Mouse (Mus musculus) forelimb bud, embryonic 11.5 days (tissue): ENCODE measurements around the gene Col9a3.

ENCODE experiments used
- DNase-seq: peaks from one replicate; pipeline ENCODE4 v3.0.0-alpha.2; 2012; ENCODE audit warnings: low read depth, low spot score

Col9a3 gene

DNA sequence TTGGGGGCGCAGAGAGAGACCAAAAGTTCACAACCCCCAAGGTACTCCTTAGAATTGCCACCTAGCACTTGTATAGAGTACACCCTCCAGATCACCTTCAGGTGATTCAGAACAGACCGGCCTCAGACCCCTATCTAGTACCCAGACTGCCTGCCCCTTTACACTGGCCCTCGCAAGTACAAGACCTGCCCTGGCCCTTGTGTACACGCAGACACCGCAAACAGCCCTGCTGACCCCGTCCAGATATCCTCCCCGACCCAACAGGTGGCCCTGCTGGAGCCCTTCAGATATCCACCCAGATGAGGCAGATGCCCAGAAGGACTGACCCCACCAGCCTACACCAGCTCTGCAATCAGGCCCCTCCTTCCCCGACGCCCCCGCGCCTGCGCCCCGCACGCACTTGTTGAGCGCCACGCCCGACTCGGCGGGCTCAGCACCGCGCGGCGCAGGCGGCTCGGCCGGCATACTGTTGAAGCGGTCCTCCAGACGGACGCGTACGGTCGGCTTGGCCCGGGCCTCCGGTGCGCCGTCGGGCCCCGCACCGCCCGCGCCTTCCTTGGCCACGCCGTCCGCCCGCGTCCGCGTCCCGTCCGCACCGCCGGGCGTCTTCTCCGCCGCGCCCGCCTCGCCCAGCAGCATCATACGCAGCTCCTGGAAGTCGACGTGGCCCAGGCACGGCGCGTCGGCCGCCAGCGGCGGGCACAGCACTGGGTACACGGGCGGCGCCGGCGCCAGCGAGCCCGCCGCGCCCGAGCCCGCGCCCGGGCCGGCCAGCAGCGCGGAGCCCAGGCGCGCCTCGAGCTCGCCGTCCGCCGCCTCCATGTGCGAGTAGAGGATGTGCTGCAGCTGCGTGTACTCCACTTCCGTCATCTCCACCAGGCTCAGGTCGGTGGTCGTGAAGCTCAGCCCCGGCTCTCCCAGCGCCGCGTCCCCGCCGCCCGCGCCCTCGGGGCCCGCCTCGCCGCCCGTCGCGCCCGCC, 44.3 kb downstream of the Col9a3 start:
- no peak for DNase-seq

DNA sequence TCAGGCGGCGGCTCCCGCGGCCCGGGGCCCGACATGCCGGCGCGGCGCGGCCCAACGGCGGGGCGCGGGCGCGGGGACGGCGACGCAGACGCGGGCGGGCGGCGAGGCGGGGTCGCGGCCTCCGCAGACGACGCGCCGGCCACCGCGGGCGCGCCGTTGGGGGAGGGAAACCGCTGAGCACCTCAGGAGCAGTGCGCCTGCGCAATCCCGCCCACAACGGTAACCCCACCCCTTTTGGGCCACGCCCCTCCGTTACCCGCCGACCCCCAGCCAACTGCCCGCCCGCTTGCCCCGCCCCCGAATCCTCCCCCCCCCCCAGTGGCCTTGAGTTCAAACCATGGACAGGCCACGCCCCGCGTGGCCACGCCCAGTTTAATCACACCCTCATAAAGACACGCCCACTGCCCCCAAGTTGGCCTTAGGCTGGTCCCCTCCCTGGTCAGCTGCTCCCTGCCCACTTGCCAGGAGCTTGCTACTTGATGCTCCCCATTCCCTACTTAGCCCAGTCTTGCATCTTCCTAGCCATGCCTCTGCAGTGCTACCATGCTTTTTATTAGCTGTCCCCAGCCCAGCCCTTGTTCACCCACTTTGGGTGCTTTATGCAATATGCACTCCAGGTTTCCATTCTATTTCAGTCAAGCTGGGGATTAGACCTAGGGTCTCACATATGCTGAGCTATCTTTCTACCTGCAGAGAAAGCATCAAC, 45.1 kb downstream of the Col9a3 start, which contains the start of gene Tcfl5:
Gene Tcfl5, minus strand, starts transcription at position 154 of the 706 bp plus-strand sequence.
- no peak for DNase-seq

DNA sequence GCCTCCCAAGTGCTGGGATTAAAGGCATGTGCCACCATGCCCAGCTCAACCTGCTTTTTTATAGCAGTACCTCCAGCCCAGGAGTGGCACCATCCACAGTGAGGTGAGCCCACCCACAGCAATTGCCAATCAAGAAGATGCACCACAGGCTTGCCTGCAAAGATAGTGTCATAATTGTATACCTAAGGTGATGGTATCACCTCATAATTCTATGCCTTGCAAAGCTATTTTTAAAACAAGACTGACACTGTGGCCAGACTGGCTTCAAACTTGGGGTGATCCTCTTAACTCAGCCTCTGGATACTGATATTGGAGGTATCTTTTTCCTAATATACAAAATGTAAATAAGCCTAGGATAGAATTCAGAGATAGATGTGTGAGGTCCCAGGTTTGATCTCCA, 46.0 kb downstream of the Col9a3 start:
- no peak for DNase-seq

DNA sequence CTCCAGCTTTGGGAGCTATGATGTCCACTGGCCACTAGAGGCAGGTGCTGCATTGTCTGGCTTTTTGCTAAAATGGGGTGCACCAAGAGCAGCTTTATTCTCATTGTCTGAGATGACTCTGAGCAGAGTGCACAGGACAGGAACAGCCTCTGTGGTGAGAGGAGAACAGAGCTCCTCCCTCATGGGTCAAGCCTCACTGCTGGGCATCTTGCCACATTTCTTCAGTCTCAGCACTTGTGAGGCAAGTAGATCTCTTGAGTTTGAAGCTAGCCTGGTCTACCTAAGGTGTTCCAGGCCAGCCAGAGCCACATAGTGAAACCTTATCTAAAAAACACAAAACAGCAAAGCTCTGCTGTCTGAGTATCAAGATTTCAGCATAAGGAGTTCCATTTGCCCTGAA, 49.3 kb downstream of the Col9a3 start:
- no peak for DNase-seq

DNA sequence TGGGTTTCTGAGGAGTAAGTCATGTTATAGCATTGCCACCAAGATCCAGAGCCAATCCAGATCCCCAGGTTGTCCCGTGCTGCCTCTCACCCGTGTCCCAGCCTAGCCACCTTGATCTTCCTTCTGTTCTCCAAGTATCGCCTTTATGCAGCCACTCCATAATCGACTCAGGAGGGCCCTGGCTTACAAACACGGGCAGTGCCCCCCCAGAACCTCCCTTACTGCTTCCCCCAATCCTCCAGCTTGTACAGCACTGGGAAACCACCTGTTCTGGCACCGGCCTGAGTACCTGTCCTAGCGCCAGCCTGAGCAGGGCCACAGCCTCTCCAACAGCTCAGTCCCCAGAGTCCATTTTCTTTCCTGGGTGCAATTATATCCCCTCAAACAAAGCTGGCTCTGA, 57.1 kb downstream of the Col9a3 start:
- DNase-seq: no peak

DNA sequence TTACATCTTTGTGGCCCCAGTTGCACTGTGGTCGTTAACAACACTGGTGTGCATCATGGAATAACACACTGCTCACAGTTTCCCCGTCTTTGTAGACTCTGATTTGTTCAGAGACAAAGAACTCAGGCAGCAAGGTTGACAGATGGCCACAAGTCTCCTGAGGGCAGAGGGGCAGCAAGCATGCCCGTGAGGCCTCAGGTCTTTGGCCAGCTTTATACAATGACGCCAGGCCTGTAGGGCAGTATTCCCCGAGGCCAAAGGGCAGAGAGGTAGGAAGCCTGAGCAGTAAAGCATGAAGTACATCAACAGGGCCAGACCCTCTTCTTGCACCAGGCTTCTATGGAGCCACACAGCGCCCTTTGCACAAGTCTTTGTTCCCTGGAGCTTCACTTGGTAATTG, 57.6 kb downstream of the Col9a3 start:
- no peak for DNase-seq

DNA sequence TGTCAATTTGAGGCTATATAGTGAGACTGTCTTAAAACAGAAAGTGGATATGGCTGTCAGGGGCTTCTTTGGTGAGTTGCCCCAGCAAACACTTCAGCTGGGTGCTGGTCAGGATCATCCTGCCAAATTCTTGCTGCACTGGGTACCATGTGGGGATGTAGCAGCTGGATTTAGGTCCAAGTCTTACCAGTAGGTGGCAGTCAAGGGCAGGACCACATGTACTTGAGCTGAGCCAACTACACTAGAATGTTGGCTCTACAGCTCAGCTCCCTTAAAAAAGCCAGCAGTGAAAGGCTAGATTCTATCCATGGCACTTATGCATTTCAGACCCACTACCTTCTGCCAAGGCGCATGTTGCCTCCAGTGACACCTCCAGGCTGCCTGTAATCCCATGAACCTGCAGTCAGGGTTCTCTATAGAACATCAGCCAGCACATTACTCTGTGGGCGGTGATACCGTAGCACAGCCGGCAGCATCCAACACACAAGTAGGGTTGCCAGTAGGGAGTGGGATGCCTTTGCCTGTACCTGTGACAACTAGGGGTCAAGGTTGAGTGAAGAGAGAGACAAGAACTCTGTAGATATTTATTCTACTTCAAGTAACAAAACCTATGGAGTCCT, 59.9 kb downstream of the Col9a3 start:
- peak; percentile 83 for DNase-seq

DNA sequence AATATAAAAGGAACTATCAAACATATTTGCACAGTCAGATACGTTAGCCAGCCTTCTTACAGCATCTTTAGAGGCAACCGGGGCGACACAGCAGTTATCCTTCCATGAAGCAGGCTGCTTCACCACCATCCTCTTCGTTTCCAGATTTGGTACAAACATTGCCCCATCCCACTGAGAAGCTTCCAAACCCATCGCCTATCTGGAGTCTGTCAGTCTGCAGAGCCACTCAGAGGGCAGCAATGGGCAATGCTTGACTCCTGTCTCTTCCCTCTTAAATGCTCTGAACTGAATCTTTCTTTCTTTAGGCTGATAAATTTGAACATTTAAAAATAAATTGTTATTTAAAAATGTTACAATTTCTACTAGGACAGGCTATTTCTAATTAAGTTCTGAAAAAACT, 60.8 kb downstream of the Col9a3 start:
- no peak for DNase-seq

DNA sequence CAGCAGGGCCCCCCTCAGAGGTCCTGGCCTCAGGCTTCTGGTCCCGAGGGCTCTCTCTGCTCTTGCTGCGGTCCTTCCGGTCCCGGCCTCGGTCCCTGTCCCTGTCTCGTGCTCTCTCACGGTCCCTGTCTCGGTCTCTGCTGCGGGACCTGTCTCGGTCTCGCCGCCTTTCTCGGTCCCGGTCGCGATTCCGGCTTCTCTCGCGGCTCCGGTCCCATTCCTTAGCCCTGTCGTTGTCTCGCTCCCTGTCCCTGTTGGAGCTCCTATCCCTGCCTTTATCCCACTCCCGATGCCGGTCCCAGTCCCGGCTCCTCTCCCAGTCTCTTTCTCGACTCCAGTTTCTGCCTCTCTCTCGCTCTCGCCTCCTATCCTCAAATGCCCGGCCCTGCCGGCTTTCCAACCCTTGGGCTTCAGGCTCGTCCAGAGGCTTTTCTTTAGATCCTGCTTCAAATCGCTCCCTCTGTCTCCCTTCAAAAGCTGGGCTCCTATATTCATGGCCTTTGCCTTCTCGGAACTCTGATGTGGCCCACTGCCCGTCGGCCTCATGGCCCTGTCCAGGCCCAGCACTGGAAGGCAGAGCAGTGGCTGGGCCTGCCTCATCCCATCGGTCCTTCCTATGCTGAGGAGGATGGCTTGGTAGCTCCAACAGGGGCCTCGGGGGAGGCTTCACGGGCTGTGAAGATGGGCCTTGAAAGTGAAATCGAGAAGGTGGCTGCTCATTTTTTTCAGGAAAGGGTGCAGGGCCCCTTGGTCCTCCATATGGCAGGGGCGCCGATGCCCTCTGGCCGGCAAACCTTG, 62.0 kb downstream of the Col9a3 start:
- DNase-seq: no peak

DNA sequence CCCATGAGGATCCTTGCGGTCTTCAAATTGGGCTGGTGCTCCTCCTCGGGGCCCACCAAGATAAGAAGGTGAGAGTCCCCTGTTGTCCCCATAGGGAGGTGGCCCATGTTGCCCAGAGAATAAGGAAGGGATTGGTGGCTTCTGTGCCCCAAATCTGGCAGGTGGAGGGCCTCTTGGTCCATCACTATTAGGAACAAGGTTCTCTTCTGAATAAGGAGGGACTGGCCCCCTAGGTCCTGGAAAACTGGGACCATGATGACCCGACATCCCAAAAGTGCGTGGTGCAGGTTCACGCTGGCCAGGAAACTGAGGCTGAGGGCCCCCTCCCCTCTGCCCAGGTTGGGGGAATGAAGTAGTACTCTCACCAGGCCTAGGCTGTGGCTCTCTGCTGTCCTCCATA, 62.9 kb downstream of the Col9a3 start:
- DNase-seq: no peak

DNA sequence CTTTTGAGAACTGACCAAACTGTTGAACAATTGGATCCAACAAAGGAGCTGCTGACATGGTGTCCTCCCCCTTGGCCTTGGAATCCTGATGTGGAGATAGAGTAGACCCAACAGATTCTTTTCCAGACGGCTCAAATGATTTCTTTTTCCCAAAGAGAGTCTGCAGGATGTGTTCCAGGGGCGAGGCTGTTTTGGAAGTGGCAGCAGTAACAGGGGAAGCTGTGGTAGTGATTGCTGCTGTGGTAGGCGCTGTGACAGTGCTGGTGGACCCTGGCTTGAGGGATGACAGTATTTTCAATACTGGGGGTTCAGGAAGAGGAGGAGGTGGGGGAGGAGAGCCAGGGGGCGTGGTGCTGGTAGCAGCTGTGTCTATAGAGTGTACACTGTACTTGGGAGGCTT, 64.4 kb downstream of the Col9a3 start:
- DNase-seq: no peak
